Mouse (Mus musculus): ENCODE results near the gene Tppp3.

- TF ChIP-seq CTCF (conservative IDR thresholded peaks at IDR 0.05 in 1 of 2, IDR thresholded peaks at IDR 0.05 in 1 of 2; ENCODE audit: low read depth in 2 of 2, low read length in 2 of 2) = no peak
- TF ChIP-seq RAD21 (IDR thresholded peaks at IDR 0.05; ENCODE audit: low read depth, low read length) = no peak
- no peak for TF ChIP-seq ZNF384 (IDR thresholded peaks at IDR 0.05; ENCODE audit: low read depth, low read length)
- TF ChIP-seq E2F4 (IDR thresholded peaks at IDR 0.05; ENCODE audit: insufficient replicate concordance, low read depth, low read length) = no peak
- no peak for TF ChIP-seq UBTF (IDR thresholded peaks at IDR 0.05; ENCODE audit: low read depth, low read length)
- TF ChIP-seq MEF2A (IDR thresholded peaks at IDR 0.05; ENCODE audit: borderline replicate concordance, low read depth, low read length) = no peak
- no peak for TF ChIP-seq ZC3H11A (IDR thresholded peaks at IDR 0.05; ENCODE audit: low read depth, low read length)
- no peak for TF ChIP-seq MAFK (IDR thresholded peaks at IDR 0.05; ENCODE audit: insufficient replicate concordance, low read length)
- no peak for TF ChIP-seq POLR2A (IDR thresholded peaks at IDR 0.05; ENCODE audit: low read depth, low read length)
- TF ChIP-seq CHD1 (IDR thresholded peaks at IDR 0.05; ENCODE audit: low read depth, low read length) = no peak
- TF ChIP-seq SIN3A (IDR thresholded peaks at IDR 0.05; ENCODE audit: low read length) = no peak
- TF ChIP-seq GABPA (IDR thresholded peaks at IDR 0.05; ENCODE audit: insufficient replicate concordance, low read depth, low read length) = no peak
These were observed 10.1 kb downstream of the Tppp3 start for GRCm38 (mm10) chr8:105461085-105461803.
